Mouse (Mus musculus) hindbrain, embryonic 11.5 days (tissue): ENCODE measurements around the gene Lin54. TPM values are rescaled to one million over a fixed set of nuclear protein-coding genes. Genes with fewer than 3 reads are reported as not detected.

Source experiments
- ATAC-seq: fragments of 200-750 bp; cut with Nextera tagmentation; 2 replicates; pipeline ENCODE4 v1.8.0; 2017; ENCODE audit warnings: mild to moderate bottlenecking, moderate TSS enrichment, moderate library complexity; ENCODE audit not compliant: low FRiP score
- DNase-seq: peaks from one replicate; pipeline ENCODE4 v3.0.0-alpha.2; 2015; ENCODE audit warnings: low spot score
- H3K27ac ChIP-seq: fragments of 300-500 bp; sonication (generic); 2 replicates; pipeline ENCODE4 v1.5.1; 2014; ENCODE audit warnings: mild to moderate bottlenecking, low read depth, low read length
- H3K27me3 ChIP-seq: fragments of 300-500 bp; sonication (generic); 2 replicates; pipeline ENCODE4 v1.6.1; 2014; ENCODE audit warnings: mild to moderate bottlenecking, low read length, moderate library complexity, mixed read lengths; ENCODE audit not compliant: control insufficient read depth, insufficient read depth
- H3K36me3 ChIP-seq: fragments of 300-500 bp; sonication (generic); 2 replicates; pipeline ENCODE4 v1.6.1; 2014; ENCODE audit warnings: mild to moderate bottlenecking, low read length, moderate library complexity, mixed read lengths; ENCODE audit not compliant: control insufficient read depth, insufficient read depth
- H3K4me1 ChIP-seq: fragments of 300-500 bp; sonication (generic); replicated peaks from 2 replicates; pipeline ENCODE4 v1.6.1; 2014; ENCODE audit warnings: low read length, mixed read lengths; ENCODE audit not compliant: control insufficient read depth, insufficient read depth
- H3K4me2 ChIP-seq: fragments of 300-500 bp; sonication (generic); replicated peaks from 2 replicates; pipeline ENCODE4 v1.6.1; 2014; ENCODE audit warnings: mild to moderate bottlenecking, low read depth, low read length
- H3K4me3 ChIP-seq: fragments of 300-500 bp; sonication (generic); 2 replicates; pipeline ENCODE4 v1.5.1; 2014; ENCODE audit warnings: low read depth, low read length
- H3K9ac ChIP-seq: fragments of 300-500 bp; sonication (generic); 2 replicates; pipeline ENCODE4 v1.6.1; 2014; ENCODE audit warnings: low read depth, low read length
- H3K9me3 ChIP-seq: fragments of 300-500 bp; sonication (generic); 2 replicates; pipeline ENCODE4 v1.6.1; 2016; ENCODE audit warnings: low read length; ENCODE audit not compliant: control insufficient read depth
- WGBS: fragments of 180-500 bp; shearing (Covaris S2); extraction: QIAGEN DNeasy Blood & Tissue Kit; methylation state at CpG from one replicate; pipeline ENCODE4 v1.1.7; 2014; 5-methylcytosine and 5-hydroxymethylcytosine counted together
- polyA plus RNA-seq: library from polyadenylated mRNA; unstranded; fragments of >200 nt; fragmentation: Nextera tagmentation; extraction: Ambion mirVana; gene quantifications from 2 replicates; pipeline ENCODE4 v1.2.1, GENCODE M21; 2014

Gene Lin54
- polyA plus RNA-seq: 16.6 and 17.7 TPM in 2 replicates

DNA sequence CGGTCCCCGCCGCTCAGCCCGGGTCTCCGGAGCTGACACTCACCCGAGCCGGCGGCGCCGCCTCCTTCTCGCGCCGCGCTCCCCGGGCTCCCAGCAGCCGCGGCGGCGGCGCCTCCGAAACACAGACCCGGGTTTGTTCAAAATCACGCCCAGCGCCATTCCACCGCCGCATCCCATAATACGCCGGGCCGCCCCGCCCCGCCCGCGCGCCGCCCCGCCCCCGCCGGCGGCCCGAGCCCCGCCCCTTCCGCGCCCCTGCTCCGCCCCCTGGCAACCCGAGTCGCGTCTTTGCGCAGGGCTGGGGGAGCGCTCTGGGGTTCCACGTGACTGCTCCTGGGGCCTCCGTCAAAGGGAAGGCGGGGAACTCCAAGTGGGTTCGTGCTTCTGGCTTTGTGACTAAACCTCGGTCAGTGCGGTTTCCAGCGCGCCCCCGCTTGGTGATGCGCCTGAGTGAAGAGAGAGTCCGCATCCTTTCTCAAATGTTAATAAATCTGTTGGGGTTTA, at the start of gene Lin54:
Gene Lin54 (minus strand): TSS at position 182 of the 504 bp plus-strand sequence.
- Histone ChIP-seq H3K9ac (peak within 1 kb of the TSS; percentile 70), H3K4me2 (peak within 1 kb of the TSS; percentile 87), H3K9me3 (no peaks in the 10 kb centered on the region), H3K27me3 (no peaks in the 10 kb centered on the region), H3K4me1 (no peaks in the 10 kb centered on the region; the same call in 1 of the 2 replicates), H3K4me3 (peak within 1 kb of the TSS; percentile 69), H3K36me3 (no peaks in the 10 kb centered on the region), H3K27ac (peak within 1 kb of the TSS; percentile 70)
- DNase-seq: peak; percentile 90
- ATAC-seq: peak; percentile 95
- under 1% methylated on average over 58 of the region's 60 CpGs for WGBS

- 100% methylated on average over 1 of the region's 1 CpGs for WGBS
- no peak for DNase-seq
- Histone ChIP-seq H3K4me3 (no peak overlapping the region), H3K27ac (no peak overlapping the region), H3K9me3 (no peaks in the 10 kb centered on the region), H3K36me3 (peaks cover 3% of the 10 kb centered on the region; the same call in 1 of the 2 replicates), H3K27me3 (no peaks in the 10 kb centered on the region), H3K9ac (no peak overlapping the region), H3K4me2 (no peak overlapping the region), H3K4me1 (no peaks in the 10 kb centered on the region)
- no peak for ATAC-seq
These were observed 49.7 kb upstream of the Lin54 start for GRCm38 (mm10) chr5:100550151-100550550.

- H3K4me1 ChIP-seq: no peaks in the 10 kb centered on the region
- ATAC-seq (no peak), DNase-seq (no peak)
- no peak overlapping the region for H3K4me2 ChIP-seq
- H3K36me3 ChIP-seq: peaks cover 3% of the 10 kb centered on the region; the same call in 1 of the 2 replicates
- H3K27me3 ChIP-seq: no peaks in the 10 kb centered on the region
- H3K9me3 ChIP-seq: no peaks in the 10 kb centered on the region
- H3K9ac ChIP-seq: no peak overlapping the region
- 94% methylated on average over 4 of the region's 4 CpGs for WGBS
- no peak overlapping the region for H3K27ac ChIP-seq
- H3K4me3 ChIP-seq: no peak overlapping the region
These were observed 48.9 kb upstream of the Lin54 start for GRCm38 (mm10) chr5:100549311-100549710.

- DNase-seq (no peak), ATAC-seq (no peak)
These were observed 47.8 kb upstream of the Lin54 start for GRCm38 (mm10) chr5:100548236-100548635.

DNA sequence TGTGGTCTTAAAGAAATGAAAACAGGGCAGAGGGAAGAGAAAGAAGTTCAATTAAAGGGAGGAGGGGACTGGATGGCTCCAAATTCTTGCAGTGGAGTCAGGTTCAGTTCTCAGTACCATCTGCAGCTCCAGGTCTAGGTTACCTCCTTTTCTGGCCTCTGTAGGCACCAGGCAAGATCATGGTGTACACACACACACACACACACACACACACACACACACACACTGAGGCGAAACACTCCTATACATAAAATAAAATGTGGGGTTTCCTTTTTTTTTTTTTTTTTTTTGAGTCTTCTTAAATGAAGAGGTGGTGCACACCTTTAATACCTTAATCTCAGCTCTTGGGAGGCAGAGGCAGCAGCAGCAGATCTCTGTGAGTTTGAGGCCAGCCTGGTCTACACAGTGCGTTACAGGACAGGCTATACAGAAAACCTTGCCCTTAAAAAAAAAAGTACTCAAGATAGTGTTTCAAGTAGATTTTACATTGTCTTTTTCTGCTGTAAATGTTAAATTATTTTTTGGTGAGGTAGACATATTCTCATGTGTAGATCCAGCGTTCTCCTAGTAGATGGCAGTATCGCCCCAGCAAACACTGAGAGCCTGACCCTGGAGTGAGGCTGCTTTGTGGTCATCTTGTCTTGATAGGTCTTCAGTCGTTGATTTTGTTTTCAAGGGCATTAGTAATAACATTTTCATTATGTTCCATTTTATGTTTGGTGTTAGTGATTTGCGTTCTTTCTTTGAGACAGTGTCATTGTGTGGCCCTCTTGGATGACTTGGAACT, 46.0 kb upstream of the Lin54 start:
- 90% methylated on average over 6 of the region's 6 CpGs for WGBS

More at GRCm38 (mm10) chr5:100548236-100548635, 47.8 kb upstream of the Lin54 start:
- Histone ChIP-seq H3K27ac (no peak overlapping the region), H3K4me1 (no peaks in the 10 kb centered on the region), H3K36me3 (peaks cover 3% of the 10 kb centered on the region; the same call in 1 of the 2 replicates), H3K9ac (no peak overlapping the region), H3K4me2 (no peak overlapping the region), H3K4me3 (no peak overlapping the region), H3K27me3 (no peaks in the 10 kb centered on the region), H3K9me3 (no peaks in the 10 kb centered on the region)
- whole genome bisulfite sequencing: 86% methylated on average over 2 of the region's 2 CpGs

DNA sequence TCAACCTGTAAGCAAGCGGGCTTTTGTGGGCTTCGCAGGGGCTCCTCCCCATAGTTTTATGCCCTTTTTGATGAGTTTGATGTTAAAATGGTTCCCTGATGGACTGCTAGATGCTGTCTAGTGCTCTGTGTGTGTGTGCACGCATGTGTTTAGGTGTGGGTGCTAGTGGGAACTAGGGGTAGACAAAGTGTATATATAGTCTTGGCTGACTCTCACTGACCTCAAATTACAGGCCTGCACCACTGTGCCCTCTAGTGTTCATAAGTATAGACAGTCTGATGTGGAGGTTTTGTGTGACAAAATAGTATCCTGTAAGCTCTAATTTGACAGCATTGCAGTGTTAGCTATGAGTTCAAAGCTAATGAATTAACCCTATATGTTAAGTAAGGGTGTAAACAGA, 36.2 kb upstream of the Lin54 start:
- DNase-seq (peak; percentile 40), ATAC-seq (no peak)
- 95% methylated on average over 3 of the region's 3 CpGs for WGBS
- Histone ChIP-seq H3K9me3 (no peaks in the 10 kb centered on the region), H3K9ac (no peak overlapping the region), H3K27me3 (no peaks in the 10 kb centered on the region), H3K27ac (no peak overlapping the region), H3K4me1 (no peaks in the 10 kb centered on the region), H3K36me3 (no peaks in the 10 kb centered on the region), H3K4me2 (no peak overlapping the region), H3K4me3 (no peak overlapping the region)

More for the DNA sequence above, 46.0 kb upstream of the Lin54 start:
- Histone ChIP-seq H3K9me3 (no peaks in the 10 kb centered on the region), H3K4me2 (no peak overlapping the region), H3K27ac (no peak overlapping the region), H3K27me3 (no peaks in the 10 kb centered on the region), H3K36me3 (peaks cover 3% of the 10 kb centered on the region; the same call in 1 of the 2 replicates), H3K4me3 (no peak overlapping the region), H3K9ac (no peak overlapping the region), H3K4me1 (no peaks in the 10 kb centered on the region)
- ATAC-seq (no peak), DNase-seq (no peak)

- ATAC-seq (no peak), DNase-seq (no peak)
- Histone ChIP-seq H3K4me3 (no peak overlapping the region), H3K27ac (no peak overlapping the region), H3K27me3 (no peaks in the 10 kb centered on the region), H3K4me2 (no peak overlapping the region), H3K36me3 (peaks cover 3% of the 10 kb centered on the region; the same call in 1 of the 2 replicates), H3K9ac (no peak overlapping the region), H3K9me3 (no peaks in the 10 kb centered on the region), H3K4me1 (no peaks in the 10 kb centered on the region)
- WGBS: 88% methylated on average over 7 of the region's 7 CpGs
These were observed 35.4 kb upstream of the Lin54 start for GRCm38 (mm10) chr5:100535826-100536225.

DNA sequence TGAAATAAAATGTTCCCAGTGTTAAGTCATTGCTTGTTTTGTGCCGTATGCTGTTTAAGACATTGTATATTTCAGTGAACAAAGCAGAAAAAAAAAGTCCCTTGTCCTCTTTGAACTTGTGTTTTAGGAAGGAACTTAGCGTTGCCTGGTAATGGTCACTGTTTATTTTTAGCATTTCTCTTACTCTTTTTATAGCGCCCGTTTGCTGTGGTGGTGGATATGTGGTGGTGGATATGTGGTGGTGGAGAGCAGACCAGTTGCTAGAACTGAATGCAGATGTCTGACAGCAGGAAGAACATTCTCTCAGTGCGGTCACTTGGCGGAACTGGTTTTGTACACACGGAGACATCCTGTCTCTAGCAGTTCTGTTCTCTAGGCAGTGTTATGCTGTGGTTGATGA, 25.7 kb upstream of the Lin54 start:
- no peaks in the 10 kb centered on the region for H3K4me1 ChIP-seq
- H3K27ac ChIP-seq: no peak overlapping the region
- no peak overlapping the region for H3K4me2 ChIP-seq
- H3K4me3 ChIP-seq: no peak overlapping the region
- WGBS: 90% methylated on average over 7 of the region's 7 CpGs
- H3K27me3 ChIP-seq: no peaks in the 10 kb centered on the region
- no peak overlapping the region for H3K9ac ChIP-seq
- ATAC-seq (no peak), DNase-seq (no peak)
- H3K9me3 ChIP-seq: no peaks in the 10 kb centered on the region
- peaks cover 6% of the 10 kb centered on the region for H3K36me3 ChIP-seq

- peaks cover under 1% of the 10 kb centered on the region for H3K36me3 ChIP-seq
- no peak for ATAC-seq
- WGBS: 92% methylated on average over 3 of the region's 3 CpGs
- H3K4me2 ChIP-seq: no peak overlapping the region
- H3K9me3 ChIP-seq: no peaks in the 10 kb centered on the region
- no peaks in the 10 kb centered on the region for H3K4me1 ChIP-seq
- H3K27me3 ChIP-seq: no peaks in the 10 kb centered on the region
- no peak for DNase-seq
- no peak overlapping the region for H3K4me3 ChIP-seq
- no peak overlapping the region for H3K9ac ChIP-seq
- H3K27ac ChIP-seq: no peak overlapping the region
These were observed 25.2 kb upstream of the Lin54 start for GRCm38 (mm10) chr5:100525620-100526019.
